Comparison of ENCODE assay signal across 11 mouse cellular contexts in genomic region chr3:102205458-102205830, GRCm38 (mm10). TPM values are rescaled to one million over a fixed set of nuclear protein-coding genes. Genes with fewer than 3 reads are reported as not detected.
DNase-seq lines count a peak whose midpoint lies in the region; ATAC-seq and TF ChIP-seq lines count a peak whose summit lies in the region.
"Had no signal": no experiment of that assay in that cellular context is flagged by ENCODE, and none has a peak within 500 bp of the region (broad histone marks: within the 10 kb centered on the region; RNA-seq: fewer than 3 reads in every experiment).

No protein-coding gene starts in this region.

- H3K36me3 ChIP-seq in heart, embryonic 15.5 days, result no peaks in the 10 kb centered on the region
- no peaks in the 10 kb centered on the region for H3K36me3 ChIP-seq in heart, adult 2 months (ENCODE audit: control insufficient read depth, insufficient read depth, low read length)
- H3K36me3 ChIP-seq in embryonic facial prominence, embryonic 13.5 days, result no peaks in the 10 kb centered on the region
- H3K36me3 ChIP-seq in intestine, embryonic 15.5 days, result no peaks in the 10 kb centered on the region
- H3K36me3 ChIP-seq in midbrain, postnatal 0 days (ENCODE audit: insufficient read depth, low read length), result no peaks in the 10 kb centered on the region

- TF ChIP-seq CTCF in heart, adult 2 months (IDR thresholded peaks at IDR 0.05), result no peak
- TF ChIP-seq CTCF in midbrain, postnatal 0 days (IDR thresholded peaks at IDR 0.05), result no peak

- no peak for ATAC-seq in heart, embryonic 15.5 days (replicated peaks; ENCODE audit: insufficient number of reproducible peaks, insufficient read depth, low FRiP score, low read depth)
- no peak for ATAC-seq in embryonic facial prominence, embryonic 13.5 days (ENCODE audit: insufficient number of reproducible peaks, insufficient read depth, low FRiP score, low TSS enrichment, low read depth)
- no peak for ATAC-seq in intestine, embryonic 15.5 days
- ATAC-seq in midbrain, postnatal 0 days (ENCODE audit: low FRiP score), result no peak

- peak overlapping the region; percentile 82 for H3K4me2 ChIP-seq in heart, embryonic 15.5 days
- H3K4me2 ChIP-seq in embryonic facial prominence, embryonic 13.5 days, result peak overlapping the region; percentile 82
- peak overlapping the region; percentile 84 for H3K4me2 ChIP-seq in intestine, embryonic 15.5 days (replicated peaks)
- peak overlapping the region; percentile 98 for H3K4me2 ChIP-seq in midbrain, postnatal 0 days (ENCODE audit: low read depth, low read length, poor library complexity, severe bottlenecking)

- no peak overlapping the region for H3K4me3 ChIP-seq in heart, embryonic 15.5 days
- H3K4me3 ChIP-seq in heart, adult 2 months, result no peak overlapping the region
- peak overlapping the region; percentile 76 for H3K4me3 ChIP-seq in embryonic facial prominence, embryonic 13.5 days
- no peak overlapping the region for H3K4me3 ChIP-seq in intestine, embryonic 15.5 days (replicated peaks)
- H3K4me3 ChIP-seq in midbrain, postnatal 0 days (ENCODE audit: low read depth, low read length), result peak overlapping the region; percentile 69; the same call in 1 of the 2 replicates

- no peaks in the 10 kb centered on the region for H3K9me3 ChIP-seq in heart, embryonic 15.5 days (replicated peaks)
- H3K9me3 ChIP-seq in embryonic facial prominence, embryonic 13.5 days, result no peaks in the 10 kb centered on the region
- H3K9me3 ChIP-seq in intestine, embryonic 15.5 days, result no peaks in the 10 kb centered on the region
- H3K9me3 ChIP-seq in midbrain, postnatal 0 days (ENCODE audit: low read length), result no peaks in the 10 kb centered on the region

- TF ChIP-seq POLR2A in heart, adult 2 months (IDR thresholded peaks at IDR 0.05; ENCODE audit: insufficient read depth, low read depth, low read length), result no peak

- H3K27ac ChIP-seq in heart, embryonic 15.5 days, result peak overlapping the region; percentile 4; the same call in 1 of the 2 replicates
- no peak overlapping the region for H3K27ac ChIP-seq in heart, adult 2 months
- H3K27ac ChIP-seq in embryonic facial prominence, embryonic 13.5 days, result 0 out of 2 replicates have a peak overlapping the region, but pooled peaks have one; percentile 40
- no peak overlapping the region for H3K27ac ChIP-seq in intestine, embryonic 15.5 days
- peak overlapping the region; percentile 18; the same call in 1 of the 2 replicates for H3K27ac ChIP-seq in midbrain, postnatal 0 days (ENCODE audit: low read depth, low read length)
- H3K27ac ChIP-seq: liver, embryonic 14.5 days had no signal

- peaks cover 14% of the 10 kb centered on the region; the same call in 1 of the 2 replicates for H3K27me3 ChIP-seq in heart, embryonic 15.5 days
- H3K27me3 ChIP-seq in heart, adult 2 months (ENCODE audit: control insufficient read depth, insufficient read depth, low read length), result no peaks in the 10 kb centered on the region
- peaks cover 13% of the 10 kb centered on the region for H3K27me3 ChIP-seq in embryonic facial prominence, embryonic 13.5 days
- no peaks in the 10 kb centered on the region for H3K27me3 ChIP-seq in intestine, embryonic 15.5 days (replicated peaks)
- peaks cover 7% of the 10 kb centered on the region; the same call in 1 of the 2 replicates for H3K27me3 ChIP-seq in midbrain, postnatal 0 days (ENCODE audit: insufficient read depth, low read length)

- no peak for DNase-seq in heart, adult 2 months
- DNase-seq in midbrain, postnatal 0 days (ENCODE audit: low spot score), result no peak
- no peak for DNase-seq in left cerebral cortex, postnatal 14 days (ENCODE audit: low spot score in 2 of 2)
- DNase-seq in gastrocnemius, postnatal 25 days, result no peak
- DNase-seq in cerebellum, postnatal 10 days, result no peak
- DNase-seq: adrenal gland, postnatal 10 days; thymus, adult 2 months had no signal

- peaks cover 23% of the 10 kb centered on the region for H3K4me1 ChIP-seq in heart, embryonic 15.5 days (replicated peaks)
- H3K4me1 ChIP-seq in heart, adult 2 months (ENCODE audit: control insufficient read depth, insufficient read depth, low read length), result peaks cover 2% of the 10 kb centered on the region
- peaks cover 23% of the 10 kb centered on the region for H3K4me1 ChIP-seq in embryonic facial prominence, embryonic 13.5 days
- H3K4me1 ChIP-seq in intestine, embryonic 15.5 days (replicated peaks), result peaks cover 11% of the 10 kb centered on the region
- H3K4me1 ChIP-seq in midbrain, postnatal 0 days (ENCODE audit: insufficient read depth, low read length), result peaks cover 9% of the 10 kb centered on the region; the same call in 1 of the 2 replicates

- peaks cover 3% of the 10 kb centered on the region; the same call in 1 of the 2 replicates for H3K79me2 ChIP-seq in heart, adult 2 months (replicated peaks; ENCODE audit: control insufficient read depth, insufficient read depth, low read length)

- TF ChIP-seq EP300 in heart, adult 2 months (IDR thresholded peaks at IDR 0.05; ENCODE audit: insufficient read depth, low read depth, low read length), result no peak

- WGBS in heart, embryonic 15.5 days, result 26% methylated on average over 7 of the region's 7 CpGs
- 49% methylated on average over 7 of the region's 7 CpGs for WGBS in heart, adult 2 months
- 5% methylated on average over 7 of the region's 7 CpGs for WGBS in embryonic facial prominence, embryonic 13.5 days
- WGBS in intestine, embryonic 15.5 days, result 20% methylated on average over 7 of the region's 7 CpGs
- 8% methylated on average over 7 of the region's 7 CpGs for WGBS in midbrain, postnatal 0 days

- H3K9ac ChIP-seq in heart, embryonic 15.5 days, result no peak overlapping the region
- no peak overlapping the region for H3K9ac ChIP-seq in heart, adult 2 months (ENCODE audit: low read depth, low read length)
- peak overlapping the region; percentile 7; the same call in 1 of the 2 replicates for H3K9ac ChIP-seq in embryonic facial prominence, embryonic 13.5 days
- no peak overlapping the region for H3K9ac ChIP-seq in intestine, embryonic 15.5 days
- H3K9ac ChIP-seq in midbrain, postnatal 0 days (replicated peaks; ENCODE audit: low read length, poor library complexity, severe bottlenecking), result no peak overlapping the region
- H3K9ac ChIP-seq: liver, embryonic 14.5 days had no signal

- intact Hi-C loops in heart, adult 2 months (cut with DNase I), result loop anchor here (1.0 kb wide), 1 partner anchor 36 kb away; no protein-coding TSS in a partner anchor
- intact Hi-C loops in left cerebral cortex, postnatal 14 days (cut with DNase I), result no loop called here

RNA-seq across cellular contexts. Expression of gene Vangl1, which starts 1.0 kb away (rescaled TPM):
- polyA plus RNA-seq in heart, embryonic 15.5 days (2015; fragmentation: Nextera tagmentation; extraction: Ambion mirVana), result 20.2 and 21.6 TPM in 2 replicates
- total RNA-seq in heart, adult 2 months (2021), result 10 to 100 TPM in 1 of 2 experiments, 1 to 10 TPM in 1; 9.7 to 15.9 TPM
- 10.6 and 16.8 TPM in 2 replicates for polyA plus RNA-seq in heart, adult 2 months (2012; rRNA removed)
- polyA plus RNA-seq in embryonic facial prominence, embryonic 13.5 days (2015; fragmentation: Nextera tagmentation; extraction: Ambion mirVana), result 13.9 and 15.4 TPM in 2 replicates
- 15.1 and 17.4 TPM in 2 replicates for polyA plus RNA-seq in intestine, embryonic 15.5 days (2015; fragmentation: Nextera tagmentation; extraction: Ambion mirVana)
- 16.8 and 22.5 TPM in 2 replicates for total RNA-seq in midbrain, postnatal 0 days (2014; rRNA removed)
- 7.1 and 8.9 TPM in 2 replicates for polyA plus RNA-seq in midbrain, postnatal 0 days (2015; fragmentation: Nextera tagmentation; extraction: Ambion mirVana)
- total RNA-seq in left cerebral cortex, postnatal 14 days (2021), result 1 to 10 TPM; 5.3 to 6.6 TPM
- total RNA-seq in gastrocnemius, postnatal 25 days (2021), result 1 to 10 TPM; 3.3 to 4.6 TPM

Comparison
In these comparisons a context has a peak if more than half of its experiments do, and no peak if none do; other contexts are left out.
1. H3K27ac ChIP-seq: peak in heart, embryonic 15.5 days (single experiment), embryonic facial prominence, embryonic 13.5 days (single experiment) and midbrain, postnatal 0 days (single experiment); none in heart, adult 2 months (single experiment) and intestine, embryonic 15.5 days (single experiment).
2. H3K4me3 ChIP-seq: peak in embryonic facial prominence, embryonic 13.5 days (single experiment) and midbrain, postnatal 0 days (single experiment); none in heart, embryonic 15.5 days (single experiment), heart, adult 2 months (single experiment) and intestine, embryonic 15.5 days (single experiment).
3. Peak in every context shown above with its lines, with median percentiles within 50 percentile points of each other: H3K4me2 ChIP-seq.